Mouse (Mus musculus): ENCODE results near the gene Usp22.

DNA sequence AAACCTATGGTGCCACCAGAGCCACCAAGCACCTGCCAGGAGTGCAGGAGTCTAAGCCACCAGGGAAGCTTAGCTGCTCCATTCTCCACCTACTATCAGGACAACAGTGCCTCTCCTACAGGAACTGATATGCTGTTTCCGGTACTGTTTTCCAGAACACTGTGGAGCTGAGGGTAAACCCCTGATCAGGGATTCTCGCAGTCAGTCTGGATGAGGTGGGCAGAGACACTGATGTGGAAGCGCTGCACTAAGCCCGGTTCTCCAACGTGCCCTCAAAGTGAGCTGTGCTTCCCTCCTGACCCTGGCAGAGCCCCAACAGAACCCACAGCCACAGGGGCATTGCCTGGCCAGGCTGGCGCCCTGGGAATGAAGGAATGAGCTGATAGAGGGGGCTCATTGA lies 10.5 kb downstream of the Usp22 start:
- TF ChIP-seq CTCF (IDR thresholded peaks at IDR 0.05; ENCODE audit: low read depth) (no peak), EP300 (IDR thresholded peaks at IDR 0.05; ENCODE audit: low read depth) (no peak)

Measured in liver, embryonic 14.5 days (tissue).